Mouse (Mus musculus) naive thymus-derived CD4-positive, alpha-beta T cell, adult 5 months (primary cell): Measurements from ENCODE around the gene Prl8a8. TPM values are rescaled to one million over a fixed set of nuclear protein-coding genes. Genes with fewer than 3 reads are reported as not detected.

Experiments used
- polyA plus RNA-seq: library from polyadenylated mRNA; unstranded; fragments of 100-300 nt; shearing (Covaris generic); gene quantifications from one replicate; pipeline ENCODE4 v1.2.1, GENCODE M21; 2017

Prl8a8 gene
- polyA plus RNA-seq: not detected

DNA sequence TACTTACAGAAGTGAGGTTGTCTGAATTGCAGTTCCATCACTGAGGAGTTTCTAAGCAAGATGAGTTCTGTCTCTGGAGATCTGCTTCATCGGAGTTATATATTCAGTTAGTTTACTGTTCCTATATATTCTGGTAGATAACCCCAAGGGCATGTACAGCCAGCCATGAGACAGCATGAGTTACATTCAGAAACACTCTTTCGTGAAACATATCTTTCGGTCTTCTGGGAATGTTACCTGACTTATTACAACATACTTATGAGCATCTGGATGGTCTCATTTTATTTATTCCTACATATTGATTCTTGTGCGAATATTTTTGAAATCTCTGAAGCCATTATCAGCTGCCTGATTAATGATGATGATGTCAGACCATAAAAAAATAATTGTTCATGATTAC lies at the start of gene Prl8a8:
Prl8a8 (minus strand) TSS at position 101 of the 400 bp plus-strand sequence.

Other genes with a start within 250 kb of the Prl8a8 start
- 0.41 TPM for gene Prl6a1, start 200.6 kb downstream of the Prl8a8 start, polyA plus RNA-seq
- gene Prl8a2, start 167.5 kb downstream of the Prl8a8 start, polyA plus RNA-seq: not detected
- gene Prl2b1, start 122.4 kb downstream of the Prl8a8 start, polyA plus RNA-seq: not detected
- gene Prl8a6, start 74.5 kb downstream of the Prl8a8 start, polyA plus RNA-seq: not detected
- not detected for gene Prl8a9, start 51.4 kb upstream of the Prl8a8 start, polyA plus RNA-seq
- gene Prl8a1, start 69.0 kb upstream of the Prl8a8 start, polyA plus RNA-seq: not detected
- gene Prl7b1, start 97.4 kb upstream of the Prl8a8 start, polyA plus RNA-seq: not detected
- gene Prl7a1, start 129.3 kb upstream of the Prl8a8 start, polyA plus RNA-seq: not detected
- not detected for gene Prl7a2, start 154.8 kb upstream of the Prl8a8 start, polyA plus RNA-seq
- gene Prl7d1, start 203.5 kb upstream of the Prl8a8 start, polyA plus RNA-seq: not detected